Mouse (Mus musculus) intestine, embryonic 15.5 days (tissue): ENCODE data around the gene Foxd1. TPM values are rescaled to one million over a fixed set of nuclear protein-coding genes. Genes with fewer than 3 reads are reported as not detected.

Experiments
- ATAC-seq: fragments of 200-750 bp; cut with Nextera tagmentation; 2 replicates; pipeline ENCODE4 v1.8.0; 2017; ENCODE audit warnings: moderate TSS enrichment, moderate library complexity
- H3K27ac ChIP-seq: fragments of 300-500 bp; sonication (generic); 2 replicates; pipeline ENCODE4 v1.5.1; 2015; ENCODE audit warnings: mild to moderate bottlenecking, inconsistent platforms
- H3K27me3 ChIP-seq: fragments of 300-500 bp; sonication (generic); replicated peaks from 2 replicates; pipeline ENCODE4 v1.6.1; 2015; ENCODE audit warnings: inconsistent platforms
- H3K36me3 ChIP-seq: fragments of 300-500 bp; sonication (generic); 2 replicates; pipeline ENCODE4 v1.6.1; 2015; ENCODE audit warnings: inconsistent platforms
- H3K4me1 ChIP-seq: fragments of 300-500 bp; sonication (generic); replicated peaks from 2 replicates; pipeline ENCODE4 v1.6.1; 2015; ENCODE audit warnings: inconsistent platforms
- H3K4me2 ChIP-seq: fragments of 300-500 bp; sonication (generic); replicated peaks from 2 replicates; pipeline ENCODE4 v1.6.1; 2015; ENCODE audit warnings: mild to moderate bottlenecking, inconsistent platforms
- H3K4me3 ChIP-seq: fragments of 300-500 bp; sonication (generic); replicated peaks from 2 replicates; pipeline ENCODE4 v1.5.1; 2015; ENCODE audit warnings: inconsistent platforms
- H3K9ac ChIP-seq: fragments of 300-500 bp; sonication (generic); 2 replicates; pipeline ENCODE4 v1.6.1; 2015; ENCODE audit warnings: inconsistent platforms
- H3K9me3 ChIP-seq: fragments of 300-500 bp; sonication (generic); 2 replicates; pipeline ENCODE4 v1.6.1; 2016; ENCODE audit warnings: inconsistent platforms
- WGBS: fragments of 180-500 bp; shearing (Covaris S2); methylation state at CpG from one replicate; pipeline ENCODE4 v1.1.7; 2015; 5-methylcytosine and 5-hydroxymethylcytosine counted together
- polyA plus RNA-seq: library from polyadenylated mRNA; unstranded; fragments of >200 nt; fragmentation: Nextera tagmentation; extraction: Ambion mirVana; gene quantifications from 2 replicates; pipeline ENCODE4 v1.2.1, GENCODE M21; 2015

Foxd1 gene
- polyA plus RNA-seq, 1 experiment from 2014 or later: not detected

DNA sequence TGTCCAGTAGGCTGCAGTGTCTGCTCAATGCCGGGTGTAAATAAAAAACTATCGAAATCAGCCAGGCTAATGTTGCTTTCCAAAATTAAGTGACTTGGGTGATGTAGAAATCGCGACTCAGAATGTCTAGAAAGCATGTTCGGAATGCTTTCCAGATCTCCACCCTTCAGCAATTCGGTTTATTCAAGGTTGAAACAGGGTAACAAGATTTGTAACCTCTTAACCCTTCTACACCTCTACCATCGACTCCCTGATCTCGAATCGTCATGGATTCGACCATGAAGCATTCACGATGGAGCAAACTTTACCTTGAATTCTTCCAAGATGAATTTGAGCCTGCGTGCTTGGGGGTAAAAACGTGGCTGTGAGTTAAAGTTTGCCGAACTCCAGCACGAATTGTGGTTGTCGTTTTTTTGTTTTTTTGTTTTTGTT lies 36.8 kb upstream of the Foxd1 start:
- WGBS: 3% methylated on average over 16 of the region's 16 CpGs
- Histone ChIP-seq H3K36me3 (0 out of 2 replicates have a peak, but pooled peaks cover 7% of the 10 kb centered on the region), H3K9ac (peak overlapping the region; percentile 97), H3K27ac (peak overlapping the region; percentile 88), H3K4me3 (peak overlapping the region; percentile 98), H3K4me2 (peak overlapping the region; percentile 69), H3K27me3 (no peaks in the 10 kb centered on the region), H3K9me3 (no peaks in the 10 kb centered on the region), H3K4me1 (peaks cover 6% of the 10 kb centered on the region)
- ATAC-seq: peak; percentile 13; the same call in 1 of the 2 replicates

DNA sequence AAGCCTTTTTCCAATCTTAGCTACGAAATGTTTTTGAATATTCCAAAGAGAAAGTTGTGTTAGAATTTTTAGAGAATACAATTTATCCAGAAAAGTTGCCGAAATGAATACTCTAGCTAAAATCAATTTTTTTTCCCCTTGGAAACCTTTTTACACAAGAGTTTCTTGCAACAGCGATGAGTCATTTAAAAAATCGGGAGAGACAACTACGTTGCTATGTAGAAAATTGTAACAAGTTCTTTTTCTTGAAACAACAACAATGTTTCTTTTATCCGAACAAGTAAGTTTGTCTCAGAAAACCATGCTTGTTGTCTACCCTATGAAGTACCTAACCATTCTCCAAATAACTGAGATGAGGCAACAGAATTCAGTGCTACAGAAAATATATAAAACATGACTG lies 36.1 kb upstream of the Foxd1 start:
- Histone ChIP-seq H3K27me3 (no peaks in the 10 kb centered on the region), H3K9me3 (no peaks in the 10 kb centered on the region), H3K27ac (no peak overlapping the region), H3K4me2 (no peak overlapping the region), H3K36me3 (0 out of 2 replicates have a peak, but pooled peaks cover 6% of the 10 kb centered on the region), H3K4me3 (no peak overlapping the region), H3K9ac (no peak overlapping the region), H3K4me1 (peaks cover 6% of the 10 kb centered on the region)
- ATAC-seq: no peak
- 89% methylated on average over 6 of the region's 6 CpGs for WGBS

DNA sequence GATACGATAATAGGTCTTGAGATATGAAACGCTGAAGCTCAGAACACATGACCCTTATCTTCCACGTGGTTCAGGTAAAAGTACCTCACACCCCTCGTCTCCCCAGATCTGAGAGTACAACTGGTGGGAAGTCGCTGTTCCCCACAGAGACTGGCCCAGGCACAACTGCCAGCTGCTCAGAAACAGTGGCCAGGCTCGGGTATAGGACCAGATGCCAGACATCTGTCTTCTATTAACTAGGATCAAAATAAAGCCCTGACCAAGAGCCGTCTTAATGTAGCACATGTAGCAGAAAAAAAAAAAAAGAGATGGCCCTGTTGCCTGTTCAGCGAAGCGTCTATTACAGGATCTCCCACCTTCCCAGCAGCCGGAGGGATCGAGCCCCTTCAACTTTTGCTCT lies 29.0 kb upstream of the Foxd1 start:
- WGBS: 85% methylated on average over 11 of the region's 11 CpGs
- H3K4me1 ChIP-seq: no peaks in the 10 kb centered on the region

DNA sequence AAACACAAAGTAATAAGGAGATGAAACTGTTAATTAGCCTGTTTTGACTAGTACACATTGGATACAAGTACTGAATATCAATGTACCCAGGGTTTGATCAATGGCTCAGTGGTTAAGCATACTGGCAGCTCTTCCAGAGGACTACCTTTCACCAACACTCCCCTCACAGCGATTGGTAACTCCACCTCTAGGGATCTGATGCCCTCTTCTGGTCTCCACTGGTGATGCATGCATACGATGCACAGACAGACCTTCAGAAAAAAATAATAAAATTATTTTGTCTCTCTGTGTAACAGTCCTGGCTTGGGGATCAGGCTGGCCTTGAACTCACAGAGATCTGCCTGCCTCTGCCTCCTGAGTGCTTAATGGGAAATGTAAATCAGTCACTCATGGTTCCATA lies 21.9 kb upstream of the Foxd1 start:
- Histone ChIP-seq H3K4me1 (no peaks in the 10 kb centered on the region), H3K27ac (no peak overlapping the region), H3K4me3 (no peak overlapping the region), H3K27me3 (no peaks in the 10 kb centered on the region), H3K4me2 (no peak overlapping the region), H3K36me3 (no peaks in the 10 kb centered on the region), H3K9ac (no peak overlapping the region), H3K9me3 (no peaks in the 10 kb centered on the region)
- ATAC-seq: no peak
- 52% methylated on average over 2 of the region's 2 CpGs for WGBS

More for the DNA sequence above, 29.0 kb upstream of the Foxd1 start:
- no peaks in the 10 kb centered on the region for H3K27me3 ChIP-seq
- H3K27ac ChIP-seq: no peak overlapping the region
- H3K36me3 ChIP-seq: no peaks in the 10 kb centered on the region
- no peak overlapping the region for H3K4me3 ChIP-seq
- H3K4me2 ChIP-seq: no peak overlapping the region
- no peak for ATAC-seq
- H3K9me3 ChIP-seq: no peaks in the 10 kb centered on the region
- no peak overlapping the region for H3K9ac ChIP-seq

DNA sequence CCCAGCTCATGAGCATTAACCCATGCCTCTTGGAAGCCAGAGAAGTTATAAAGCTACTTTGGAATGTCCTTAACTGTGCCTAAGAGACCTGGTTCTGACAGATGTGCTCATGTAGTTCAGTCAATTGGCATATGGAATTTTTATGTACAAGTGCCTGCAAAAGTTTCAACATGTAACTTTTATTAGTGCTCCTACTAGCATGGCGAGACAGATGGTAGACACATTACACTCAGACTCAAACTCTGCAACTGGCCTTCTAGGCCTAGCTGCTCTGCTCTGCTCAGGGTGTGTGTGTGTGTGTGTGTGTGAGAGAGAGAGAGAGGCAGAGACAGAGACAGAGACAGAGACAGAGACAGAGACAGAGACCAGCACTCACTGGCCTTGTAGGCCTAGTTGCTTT lies 17.8 kb upstream of the Foxd1 start:
- Histone ChIP-seq H3K4me1 (no peaks in the 10 kb centered on the region), H3K4me2 (no peak overlapping the region), H3K4me3 (no peak overlapping the region), H3K36me3 (no peaks in the 10 kb centered on the region), H3K9ac (no peak overlapping the region), H3K27me3 (no peaks in the 10 kb centered on the region), H3K9me3 (no peaks in the 10 kb centered on the region), H3K27ac (no peak overlapping the region)
- WGBS: 93% methylated on average over 1 of the region's 1 CpGs
- no peak for ATAC-seq

DNA sequence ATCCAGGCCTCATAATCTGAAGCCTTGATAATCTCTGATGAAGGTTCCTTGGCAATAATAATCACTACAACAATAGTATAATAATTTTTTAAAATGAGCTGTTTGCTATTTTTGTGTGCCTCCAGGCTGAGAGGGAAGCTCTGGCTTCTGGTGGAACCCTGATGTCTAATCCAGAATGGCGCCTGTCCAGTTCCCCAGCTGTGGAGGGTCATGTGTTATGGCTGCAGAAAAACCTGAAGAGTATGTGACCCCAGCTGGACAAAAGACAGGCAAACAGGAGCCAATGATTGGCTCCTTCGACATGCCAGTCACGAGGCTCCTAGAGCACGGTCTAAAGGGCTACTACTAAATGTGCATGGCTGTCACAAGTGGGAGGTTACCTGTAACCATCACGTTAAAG lies 13.5 kb upstream of the Foxd1 start:
- 78% methylated on average over 5 of the region's 5 CpGs for WGBS
- H3K9me3 ChIP-seq: no peaks in the 10 kb centered on the region
- H3K36me3 ChIP-seq: no peaks in the 10 kb centered on the region
- ATAC-seq: no peak
- H3K27ac ChIP-seq: no peak overlapping the region
- H3K4me1 ChIP-seq: no peaks in the 10 kb centered on the region
- no peak overlapping the region for H3K4me3 ChIP-seq
- no peak overlapping the region for H3K4me2 ChIP-seq
- 0 out of 2 replicates have a peak, but pooled peaks cover 4% of the 10 kb centered on the region for H3K27me3 ChIP-seq
- no peak overlapping the region for H3K9ac ChIP-seq

DNA sequence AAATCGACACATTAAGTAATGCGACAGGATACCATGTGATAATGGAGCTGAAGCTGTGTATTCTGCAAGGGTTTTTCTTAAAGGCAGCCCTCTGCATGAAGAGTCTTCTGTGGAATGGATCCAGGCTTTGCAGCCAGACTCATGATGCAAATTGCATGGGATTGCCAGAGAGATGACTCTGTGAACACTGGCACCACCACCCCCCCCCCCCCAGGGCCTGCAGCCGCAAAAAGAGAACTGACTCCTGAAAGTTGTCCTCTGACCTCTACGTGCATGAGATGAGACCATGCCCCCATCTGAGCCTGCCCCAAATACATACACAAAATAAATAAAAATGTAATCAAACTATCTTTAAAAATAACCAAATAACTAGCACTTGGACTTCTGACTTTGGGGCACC lies 4.6 kb upstream of the Foxd1 start:
- 79% methylated on average over 4 of the region's 4 CpGs for WGBS
- Histone ChIP-seq H3K4me1 (peaks cover 9% of the 10 kb centered on the region), H3K4me2 (no peak overlapping the region), H3K9ac (no peak overlapping the region), H3K9me3 (no peaks in the 10 kb centered on the region), H3K27ac (no peak overlapping the region), H3K27me3 (peaks cover 50% of the 10 kb centered on the region), H3K4me3 (no peak overlapping the region), H3K36me3 (no peaks in the 10 kb centered on the region)
- ATAC-seq: no peak

DNA sequence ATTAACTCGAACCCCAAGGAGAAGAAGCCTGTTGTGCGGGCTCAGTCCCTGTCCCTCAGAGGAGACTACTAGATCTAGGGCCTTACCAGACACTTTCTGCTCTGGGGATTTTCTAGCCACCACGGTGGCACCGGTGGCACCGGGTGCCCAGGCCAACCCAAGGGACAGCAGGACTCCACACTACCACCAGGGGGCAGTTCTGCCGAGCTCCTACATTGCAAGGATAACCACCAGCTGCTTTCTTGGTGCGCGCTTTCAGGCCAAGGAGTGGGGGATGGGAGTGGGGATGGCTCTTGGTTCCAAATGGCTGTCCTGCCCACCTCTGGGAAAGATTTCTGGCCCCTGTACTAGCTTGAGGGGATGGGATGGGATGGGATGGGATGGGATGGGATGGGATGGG lies 2.5 kb upstream of the Foxd1 start:
- Histone ChIP-seq H3K4me3 (no peak overlapping the region), H3K4me2 (no peak overlapping the region), H3K4me1 (peaks cover 24% of the 10 kb centered on the region), H3K27ac (no peak overlapping the region), H3K36me3 (no peaks in the 10 kb centered on the region), H3K27me3 (peaks cover 63% of the 10 kb centered on the region), H3K9me3 (no peaks in the 10 kb centered on the region), H3K9ac (no peak overlapping the region)
- 15% methylated on average over 8 of the region's 8 CpGs for WGBS
- no peak for ATAC-seq

DNA sequence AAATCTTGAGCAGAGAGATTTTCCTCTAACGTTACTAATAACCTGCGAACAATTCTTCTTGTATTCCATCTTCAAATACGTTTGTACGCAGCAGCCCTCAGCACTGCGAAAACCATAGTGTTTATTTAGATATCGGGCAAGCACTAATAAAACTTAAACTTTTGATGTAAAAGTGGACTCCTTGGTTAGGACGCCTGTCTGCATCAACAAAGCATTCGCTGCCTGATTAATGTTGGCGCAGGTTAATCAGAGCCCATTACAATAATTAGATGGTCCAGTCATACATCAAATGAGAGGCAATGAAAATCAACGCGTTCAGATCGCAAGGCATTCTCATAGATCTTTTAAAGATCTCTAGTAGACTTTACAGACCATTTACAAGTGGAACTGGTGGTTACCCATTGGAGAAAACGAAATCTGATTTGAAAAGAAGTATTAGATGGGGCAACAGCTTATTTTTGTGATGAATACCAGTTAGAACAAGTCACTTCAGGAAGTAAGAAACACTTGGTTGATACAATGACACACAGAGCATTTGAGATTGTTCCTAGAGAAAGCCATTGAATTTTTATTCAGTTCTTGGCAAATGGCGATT lies 1.6 kb upstream of the Foxd1 start:
- Histone ChIP-seq H3K9me3 (no peaks in the 10 kb centered on the region), H3K27ac (no peak overlapping the region), H3K4me3 (no peak overlapping the region), H3K9ac (no peak overlapping the region), H3K4me1 (peaks cover 24% of the 10 kb centered on the region), H3K27me3 (peaks cover 72% of the 10 kb centered on the region), H3K4me2 (no peak overlapping the region), H3K36me3 (no peaks in the 10 kb centered on the region)
- no peak for ATAC-seq
- WGBS: 12% methylated on average over 14 of the region's 14 CpGs

DNA sequence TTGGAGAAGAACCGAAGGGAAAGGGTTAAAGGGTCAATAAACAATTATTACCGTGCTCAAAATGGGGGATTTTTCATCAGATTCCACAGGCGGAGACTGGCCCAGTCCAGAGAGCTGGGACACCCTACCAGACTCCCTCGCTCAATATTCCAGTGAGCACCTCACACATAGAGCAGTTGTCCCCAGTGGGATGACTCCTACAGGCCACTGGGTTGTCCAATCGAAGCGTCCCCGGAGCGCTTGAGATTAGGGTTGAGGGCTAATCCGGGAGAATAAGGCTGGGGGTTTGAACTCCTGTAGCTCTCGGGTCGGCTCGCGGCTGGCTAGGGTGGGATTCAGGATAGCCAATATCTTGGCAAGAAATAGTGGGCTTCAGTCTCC lies 343 bp upstream of the Foxd1 start:
- H3K4me3 ChIP-seq: peak overlapping the region; percentile 43
- no peaks in the 10 kb centered on the region for H3K36me3 ChIP-seq
- H3K9ac ChIP-seq: no peak overlapping the region
- 0 out of 2 replicates have a peak, but pooled peaks have one; percentile 24 for ATAC-seq
- peaks cover 82% of the 10 kb centered on the region for H3K27me3 ChIP-seq
- peak overlapping the region; percentile 86 for H3K4me2 ChIP-seq
- H3K4me1 ChIP-seq: peaks cover 24% of the 10 kb centered on the region
- under 1% methylated on average over 13 of the region's 13 CpGs for WGBS
- H3K27ac ChIP-seq: no peak overlapping the region
- no peaks in the 10 kb centered on the region for H3K9me3 ChIP-seq

DNA sequence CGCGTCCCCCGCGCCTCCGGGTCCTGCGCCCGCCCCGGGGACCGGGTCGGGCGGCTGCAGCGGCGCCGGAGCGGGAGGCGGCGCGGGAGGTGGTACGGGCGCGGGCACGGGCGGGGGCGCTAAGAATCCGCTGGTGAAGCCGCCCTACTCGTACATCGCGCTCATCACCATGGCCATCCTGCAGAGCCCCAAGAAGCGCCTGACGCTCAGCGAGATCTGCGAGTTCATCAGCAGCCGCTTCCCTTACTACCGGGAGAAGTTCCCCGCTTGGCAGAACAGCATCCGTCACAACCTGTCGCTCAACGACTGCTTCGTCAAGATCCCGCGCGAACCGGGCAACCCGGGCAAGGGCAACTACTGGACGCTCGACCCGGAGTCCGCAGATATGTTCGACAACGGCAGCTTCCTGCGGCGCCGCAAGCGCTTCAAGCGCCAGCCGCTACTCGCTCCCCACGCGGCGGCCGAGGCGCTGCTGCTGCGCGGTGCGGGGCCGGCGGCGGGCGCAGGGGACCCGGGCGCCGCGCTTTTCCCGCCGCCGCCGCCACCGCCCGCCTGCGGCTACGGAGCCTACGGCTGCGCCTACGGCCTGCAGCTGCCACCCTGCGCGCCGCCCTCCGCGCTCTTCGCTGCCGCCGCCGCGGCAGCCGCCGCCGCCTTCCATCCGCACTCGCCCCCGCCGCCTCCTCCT lies 973 bp downstream of the Foxd1 start:
- peak; percentile 37 for ATAC-seq
- H3K27ac ChIP-seq: no peak overlapping the region
- H3K4me1 ChIP-seq: peaks cover 24% of the 10 kb centered on the region
- H3K9ac ChIP-seq: peak overlapping the region; percentile 26; the same call in 1 of the 2 replicates
- no peaks in the 10 kb centered on the region for H3K9me3 ChIP-seq
- peaks cover 89% of the 10 kb centered on the region for H3K27me3 ChIP-seq
- H3K4me2 ChIP-seq: peak overlapping the region; percentile 86
- under 1% methylated on average over 99 of the region's 102 CpGs for WGBS
- H3K36me3 ChIP-seq: no peaks in the 10 kb centered on the region
- H3K4me3 ChIP-seq: peak overlapping the region; percentile 43

DNA sequence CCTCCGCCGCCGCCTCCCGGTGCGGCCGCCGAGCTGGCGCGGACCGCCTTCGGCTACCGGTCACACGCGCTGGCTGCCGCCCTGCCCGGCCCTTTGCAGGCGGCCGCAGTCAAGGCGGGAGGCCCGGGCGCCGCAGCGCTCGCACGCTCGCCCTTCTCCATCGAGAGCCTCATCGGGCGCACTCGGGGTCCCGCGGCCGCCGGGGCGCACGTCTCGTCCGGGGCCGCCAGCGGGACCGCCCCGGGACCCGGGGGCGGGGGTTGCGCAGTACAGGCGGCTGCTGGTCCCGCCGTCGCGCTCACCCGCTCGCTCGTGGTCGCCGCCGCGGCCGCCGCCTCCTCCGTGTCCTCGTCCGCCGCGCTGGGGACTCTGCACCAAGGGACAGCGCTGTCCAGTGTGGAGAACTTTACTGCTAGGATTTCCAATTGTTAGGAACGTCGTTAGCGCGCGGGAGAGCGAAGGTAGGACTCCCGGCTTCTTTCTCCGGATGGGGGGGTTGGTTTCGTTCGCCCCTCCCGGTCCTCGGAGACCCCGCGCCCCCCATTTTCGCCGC lies 1.6 kb downstream of the Foxd1 start:
- peak; percentile 48; the same call in 1 of the 2 replicates for ATAC-seq
- H3K9ac ChIP-seq: no peak overlapping the region

More for the DNA sequence above, 1.6 kb downstream of the Foxd1 start:
- whole genome bisulfite sequencing: under 1% methylated on average over 66 of the region's 81 CpGs
- no peaks in the 10 kb centered on the region for H3K9me3 ChIP-seq
- H3K36me3 ChIP-seq: no peaks in the 10 kb centered on the region
- peaks cover 24% of the 10 kb centered on the region for H3K4me1 ChIP-seq
- no peak overlapping the region for H3K27ac ChIP-seq
- H3K27me3 ChIP-seq: peaks cover 89% of the 10 kb centered on the region
- peak overlapping the region; percentile 86 for H3K4me2 ChIP-seq
- H3K4me3 ChIP-seq: peak overlapping the region; percentile 43
